Mouse (Mus musculus) right cerebral cortex, postnatal 4 days (tissue): Measurements from ENCODE around the gene Olfr1451.
"Not testable (repeated sequence)": the region's sequence is repeated elsewhere in the genome, so short reads cannot be mapped to it uniquely, and the experiment has no call there.

Experiments used
- DNase-seq: peaks from one replicate; pipeline ENCODE4 v3.0.0-alpha.2; 2022

Olfr1451 gene

DNA sequence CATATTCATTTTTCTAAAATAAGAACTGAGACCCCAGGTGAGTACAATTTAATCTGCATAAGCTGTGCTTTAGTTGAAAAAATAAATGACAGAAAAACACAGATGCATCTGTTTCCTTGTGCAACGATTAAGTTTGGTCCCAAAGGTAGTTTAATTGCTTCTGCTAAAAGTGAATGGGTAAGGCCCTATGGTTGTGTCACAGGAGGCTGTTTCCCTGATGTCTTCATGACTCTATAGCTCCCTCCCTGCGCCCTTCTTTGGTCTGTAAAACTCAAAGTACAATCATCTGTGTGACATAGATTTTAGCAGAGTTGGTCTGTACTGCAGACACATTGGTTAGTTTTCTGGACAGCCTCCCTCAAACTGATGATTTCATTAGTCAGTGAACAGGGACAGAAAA, at the start of gene Olfr1451:
TSS of gene Olfr1451 (plus strand) at position 301 of the 400 bp plus-strand sequence.
- no peak for DNase-seq

DNA sequence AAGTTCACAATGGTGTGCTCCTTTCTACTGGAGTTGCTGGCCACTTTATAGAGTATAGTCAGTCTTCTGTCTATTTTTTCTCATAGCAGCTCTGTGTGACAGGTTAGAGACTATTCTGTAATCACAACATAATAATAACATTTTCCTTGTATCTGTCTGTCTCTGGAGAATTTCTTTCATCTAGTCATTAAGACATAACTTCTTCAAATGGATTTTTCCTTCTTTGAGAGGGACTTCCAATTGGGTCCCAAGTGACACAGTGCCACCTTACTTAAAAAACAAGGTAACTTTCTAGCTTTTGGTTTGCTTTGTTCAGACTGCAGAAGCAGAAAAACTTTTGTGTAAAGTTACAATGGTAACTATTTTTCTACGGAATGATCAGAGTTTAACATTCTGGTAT, 44.9 kb upstream of the Olfr1451 start, which contains the start of gene Olfr1450:
TSS of gene Olfr1450 (plus strand) at position 301 of the 400 bp plus-strand sequence.
- no peak for DNase-seq

DNA sequence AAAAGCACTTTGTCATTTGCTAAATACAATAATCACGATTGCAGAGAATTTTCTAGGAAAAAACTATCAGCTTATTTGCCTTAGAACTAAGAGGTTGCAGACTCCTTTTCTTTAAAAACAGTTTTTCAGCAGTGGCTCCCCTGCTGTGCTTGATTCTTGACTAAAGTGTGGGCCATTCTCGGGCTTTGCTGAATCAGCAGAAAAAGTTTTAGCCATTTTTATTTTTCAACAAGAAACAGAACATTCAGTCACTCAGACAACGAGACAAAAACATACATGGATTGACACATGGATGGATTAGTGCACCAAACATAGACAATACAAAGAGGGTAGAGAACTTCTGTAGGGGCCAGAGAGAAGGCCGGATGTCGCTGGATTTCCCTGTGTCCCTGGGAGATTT, 24.7 kb upstream of the Olfr1451 start:
- DNase-seq, result not testable (repeated sequence)

DNA sequence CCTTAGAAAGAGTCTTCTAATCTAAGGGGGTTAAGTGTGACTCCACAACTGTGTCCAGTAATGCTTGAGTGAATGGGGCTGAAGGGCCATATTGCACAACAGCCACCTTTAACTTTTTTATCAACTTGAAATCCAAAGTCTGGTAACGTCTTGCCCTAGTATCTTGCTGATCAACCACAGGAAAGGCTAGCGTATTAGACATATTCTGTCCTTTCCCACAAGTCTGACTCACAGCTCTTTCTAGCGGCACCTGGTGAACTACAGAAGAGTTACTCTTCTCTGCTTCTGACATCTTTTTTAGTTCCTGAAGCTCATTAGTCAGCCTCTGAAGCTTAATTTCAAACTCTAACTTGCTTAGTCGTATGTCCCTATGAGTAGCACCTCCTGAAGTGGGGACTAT, 2.5 kb upstream of the Olfr1451 start:
- not testable (repeated sequence) for DNase-seq

DNA sequence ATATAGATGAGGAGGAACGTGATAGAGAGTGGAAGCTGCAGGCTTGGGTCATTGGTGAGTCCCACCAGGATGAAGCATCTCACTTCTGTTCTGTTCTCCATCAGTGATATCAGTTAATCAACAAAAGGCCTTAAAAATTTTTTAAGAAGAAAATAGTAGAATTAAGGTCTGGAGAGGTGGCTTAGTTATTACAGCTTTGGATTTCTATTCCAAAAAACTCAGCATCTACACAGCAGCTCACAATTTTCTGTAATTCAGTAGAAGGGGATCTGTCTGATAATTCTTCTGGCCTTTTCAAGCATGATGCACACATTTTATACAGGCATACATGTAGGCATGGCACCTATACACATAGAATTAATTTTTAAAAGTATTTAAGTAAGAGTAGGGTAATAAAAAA, 33.4 kb downstream of the Olfr1451 start, which contains the start of gene Olfr1453:
TSS of gene Olfr1453 (minus strand) at position 101 of the 400 bp plus-strand sequence.
- DNase-seq, result no peak
